Mouse (Mus musculus): ENCODE results near the gene Hand2.

- TF ChIP-seq POLR2A (IDR thresholded peaks at IDR 0.05; ENCODE audit: insufficient read length, low read depth) (no peak), TCF3 (IDR thresholded peaks at IDR 0.05; ENCODE audit: insufficient read length, low read depth) (no peak), E2F4 (IDR thresholded peaks at IDR 0.05; ENCODE audit: insufficient read depth) (no peak)
These were observed 27.5 kb downstream of the Hand2 start for GRCm38 (mm10) chr8:57348251-57348650.

Data from myocyte (in vitro differentiated cells).